Mouse (Mus musculus) kidney, postnatal 0 days (tissue): ENCODE measurements around the gene Srsf3. TPM values are rescaled to one million over a fixed set of nuclear protein-coding genes. Genes with fewer than 3 reads are reported as not detected.

ENCODE experiments used
- ATAC-seq: fragments of 200-750 bp; cut with Nextera tagmentation; replicated peaks from 2 replicates; pipeline ENCODE4 v1.8.0; 2017; ENCODE audit warnings: low read depth, moderate number of reproducible peaks, moderate TSS enrichment, moderate library complexity; ENCODE audit not compliant: low FRiP score
- DNase-seq: peaks from one replicate; pipeline ENCODE4 v3.0.0-alpha.2; 2016; ENCODE audit warnings: low spot score
- H3K27ac ChIP-seq: fragments of 300-500 bp; sonication (generic); 2 replicates; pipeline ENCODE4 v1.5.1; 2014; ENCODE audit warnings: mild to moderate bottlenecking
- H3K27me3 ChIP-seq: fragments of 300-500 bp; sonication (generic); 2 replicates; pipeline ENCODE4 v1.6.1; 2014; ENCODE audit warnings: low read length, mixed read lengths; ENCODE audit not compliant: insufficient read depth
- H3K36me3 ChIP-seq: fragments of 300-500 bp; sonication (generic); 2 replicates; pipeline ENCODE4 v1.6.1; 2014; ENCODE audit warnings: low read length, mixed read lengths; ENCODE audit not compliant: insufficient read depth
- H3K4me1 ChIP-seq: fragments of 300-500 bp; sonication (generic); replicated peaks from 2 replicates; pipeline ENCODE4 v1.6.1; 2014; ENCODE audit warnings: antibody characterized with exemption, low read length, mixed read lengths; ENCODE audit not compliant: insufficient read depth
- H3K4me2 ChIP-seq: fragments of 300-500 bp; sonication (generic); 2 replicates; pipeline ENCODE4 v1.6.1; 2014; ENCODE audit warnings: mild to moderate bottlenecking, low read length, moderate library complexity, mixed read lengths
- H3K4me3 ChIP-seq: fragments of 300-500 bp; sonication (generic); replicated peaks from 2 replicates; pipeline ENCODE4 v1.5.1; 2014; ENCODE audit warnings: low read depth, low read length
- H3K9ac ChIP-seq: fragments of 300-500 bp; sonication (generic); 2 replicates; pipeline ENCODE4 v1.6.1; 2014; ENCODE audit warnings: low read depth, low read length
- H3K9me3 ChIP-seq: fragments of 300-500 bp; sonication (generic); replicated peaks from 2 replicates; pipeline ENCODE4 v1.6.1; 2016; ENCODE audit warnings: low read length, inconsistent platforms, mixed read lengths
- CTCF ChIP-seq: IDR thresholded peaks from 2 replicates; pipeline ENCODE4 v1.5.1; 2016; ENCODE audit warnings: antibody characterized with exemption, low read depth, mild to moderate bottlenecking, moderate library complexity
- WGBS: fragments of 180-500 bp; shearing (Covaris S2); extraction: QIAGEN DNeasy Blood & Tissue Kit; methylation state at CpG from one replicate; pipeline ENCODE4 v1.1.7; 2014; 5-methylcytosine and 5-hydroxymethylcytosine counted together
- polyA plus RNA-seq: library from polyadenylated mRNA; unstranded; fragments of >200 nt; fragmentation: Nextera tagmentation; extraction: Ambion mirVana; gene quantifications from 2 replicates; pipeline ENCODE4 v1.2.1, GENCODE M21; 2015

The Srsf3 gene
- polyA plus RNA-seq, 1 experiment from 2014 or later = 456 TPM

DNA sequence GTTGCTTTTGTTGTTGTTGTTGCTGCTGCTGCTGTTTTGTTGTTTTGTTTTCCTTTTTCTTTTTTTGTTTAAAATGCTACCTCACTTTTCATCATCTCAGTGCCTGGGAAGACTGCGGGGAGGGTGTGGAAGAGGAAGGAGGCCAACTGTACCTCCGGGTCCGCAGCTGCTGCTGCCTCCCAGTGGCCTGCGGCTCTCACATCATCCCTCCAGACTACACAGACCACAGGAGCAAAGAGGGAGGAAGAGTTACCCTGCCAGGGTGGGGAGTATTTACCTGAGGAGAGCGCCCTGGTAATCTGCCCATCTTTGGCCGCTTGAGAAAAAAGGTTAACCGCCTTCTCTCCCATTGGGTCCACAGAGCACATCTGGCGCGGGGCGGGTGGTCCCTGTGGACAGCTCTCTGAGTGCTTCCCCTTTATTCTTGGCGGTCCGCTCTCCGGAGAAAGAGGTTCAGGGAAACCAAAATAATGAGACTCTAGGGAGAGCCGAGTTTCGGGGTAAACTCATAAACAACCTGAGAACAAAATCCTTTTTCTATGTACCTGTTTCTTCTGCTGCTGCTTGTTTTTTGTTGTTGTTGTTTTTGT lies 10.1 kb upstream of the Srsf3 start:
- WGBS = 27% methylated on average over 15 of the region's 15 CpGs
- DNase-seq = peak; percentile 71
- H3K36me3 ChIP-seq = no peaks in the 10 kb centered on the region
- no peaks in the 10 kb centered on the region for H3K27me3 ChIP-seq
- no peak overlapping the region for H3K4me3 ChIP-seq
- no peak for ATAC-seq
- peak; percentile 73 for TF ChIP-seq CTCF
- peak overlapping the region; percentile 47 for H3K4me2 ChIP-seq
- H3K27ac ChIP-seq = no peak overlapping the region
- H3K9ac ChIP-seq = no peak overlapping the region
- 0 out of 2 replicates have a peak, but pooled peaks cover 9% of the 10 kb centered on the region for H3K4me1 ChIP-seq
- H3K9me3 ChIP-seq = no peaks in the 10 kb centered on the region

DNA sequence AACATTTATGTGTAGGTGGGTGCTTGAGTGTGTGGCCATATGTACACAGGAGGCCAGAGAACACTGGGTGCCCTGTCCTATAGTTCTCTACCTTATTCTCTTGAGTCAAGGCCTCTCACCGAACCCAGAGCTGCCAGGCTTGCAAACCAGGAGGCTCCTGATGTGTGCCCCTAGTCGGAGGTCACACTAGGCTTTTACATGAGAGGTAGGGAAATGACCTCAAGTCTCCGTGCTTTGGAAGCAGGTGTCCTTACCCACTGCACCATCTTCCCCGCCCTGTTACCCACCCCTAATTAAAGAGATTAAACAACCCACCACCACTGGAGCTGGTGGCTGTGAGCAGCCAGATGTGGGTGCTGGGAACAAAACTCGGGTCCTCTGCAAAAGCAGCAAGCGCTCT lies 9.1 kb upstream of the Srsf3 start:
- no peak for TF ChIP-seq CTCF
- H3K36me3 ChIP-seq = no peaks in the 10 kb centered on the region
- H3K4me3 ChIP-seq = no peak overlapping the region
- H3K9me3 ChIP-seq = no peaks in the 10 kb centered on the region
- 88% methylated on average over 6 of the region's 6 CpGs for WGBS
- no peak overlapping the region for H3K4me2 ChIP-seq
- no peak overlapping the region for H3K27ac ChIP-seq
- no peak overlapping the region for H3K9ac ChIP-seq
- H3K4me1 ChIP-seq = 0 out of 2 replicates have a peak, but pooled peaks cover 9% of the 10 kb centered on the region
- ATAC-seq = no peak
- H3K27me3 ChIP-seq = no peaks in the 10 kb centered on the region
- no peak for DNase-seq

DNA sequence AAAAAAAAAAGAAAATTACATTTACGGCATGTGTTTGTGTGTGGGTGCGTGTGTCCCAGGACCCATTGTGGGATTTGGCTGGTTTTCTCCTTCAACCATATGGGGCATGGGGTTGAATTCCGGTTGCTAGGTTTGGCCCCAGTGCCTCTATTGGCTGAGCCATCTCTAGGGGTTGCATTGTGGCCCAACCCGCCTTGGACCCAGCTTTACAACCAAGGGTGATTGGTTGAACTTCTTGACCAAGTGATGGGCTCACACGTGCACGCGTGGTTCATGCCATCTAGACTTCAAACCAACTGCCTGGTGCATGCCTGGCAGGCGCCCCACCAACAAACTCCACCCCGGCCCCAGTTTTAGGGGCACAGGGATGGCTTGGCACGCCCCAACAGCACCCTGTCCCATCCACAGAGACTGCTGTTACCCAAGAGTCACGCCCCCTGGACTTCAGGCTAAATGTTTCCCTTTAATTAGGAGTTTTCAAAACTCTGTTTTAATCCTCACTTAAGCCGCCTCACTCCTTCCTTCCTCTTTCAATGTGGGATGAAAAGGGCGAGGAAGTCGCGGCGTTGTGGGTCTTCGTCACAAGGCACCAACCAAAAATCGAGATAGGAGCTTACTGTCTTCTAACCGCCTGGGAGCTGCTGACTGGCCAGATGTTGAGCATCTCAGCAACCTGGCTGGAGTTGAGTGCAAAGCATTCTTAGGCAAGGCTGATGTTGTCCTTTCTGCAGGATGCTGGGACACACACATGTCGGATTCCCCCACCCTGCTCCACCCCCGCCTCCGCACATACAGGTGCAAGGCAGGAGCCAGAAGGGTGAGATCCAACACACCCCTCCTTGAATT lies 8.2 kb upstream of the Srsf3 start:
- H3K9ac ChIP-seq = no peak overlapping the region
- ATAC-seq = no peak
- H3K27me3 ChIP-seq = no peaks in the 10 kb centered on the region
- WGBS = 60% methylated on average over 22 of the region's 22 CpGs
- no peak for TF ChIP-seq CTCF
- H3K27ac ChIP-seq = peak overlapping the region; percentile 62; the same call in 1 of the 2 replicates
- 0 out of 2 replicates have a peak, but pooled peaks cover 9% of the 10 kb centered on the region for H3K4me1 ChIP-seq
- H3K9me3 ChIP-seq = no peaks in the 10 kb centered on the region
- no peak for DNase-seq
- H3K4me2 ChIP-seq = no peak overlapping the region
- H3K36me3 ChIP-seq = no peaks in the 10 kb centered on the region
- H3K4me3 ChIP-seq = no peak overlapping the region

DNA sequence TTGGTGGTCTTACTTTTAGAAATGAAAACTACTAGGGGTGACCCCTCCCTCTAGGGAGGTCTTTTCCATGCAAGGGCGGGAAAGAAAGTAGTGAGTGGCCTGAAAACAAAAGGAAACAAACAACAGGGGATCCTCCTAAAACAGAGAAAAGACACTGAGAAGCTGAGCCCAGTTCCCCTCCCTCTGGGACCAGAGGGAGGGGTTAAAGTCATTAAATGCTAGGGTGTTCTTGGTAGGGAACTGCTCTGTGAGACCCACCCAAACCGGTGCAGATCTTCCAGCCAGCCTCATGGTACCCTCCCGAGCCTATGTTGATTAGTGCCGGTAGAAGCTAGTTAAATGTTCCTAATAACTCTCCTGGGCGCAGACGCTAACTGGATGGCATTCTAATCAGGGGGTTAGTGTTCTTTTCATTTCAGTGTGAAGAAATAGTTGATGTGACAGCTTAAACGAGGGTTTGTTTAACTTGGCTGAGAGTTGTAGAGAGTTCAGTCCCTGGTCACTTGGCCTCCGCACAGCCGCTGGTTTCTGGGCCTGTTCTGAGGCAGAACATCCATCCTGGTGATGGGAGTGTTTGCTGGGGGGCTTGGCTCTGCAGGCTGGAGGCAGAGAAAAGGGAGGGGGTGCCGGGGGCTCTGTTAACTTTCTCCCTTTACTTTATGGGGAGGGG lies 7.4 kb upstream of the Srsf3 start:
- Histone ChIP-seq H3K27ac (peak overlapping the region; percentile 62; the same call in 1 of the 2 replicates), H3K4me1 (0 out of 2 replicates have a peak, but pooled peaks cover 9% of the 10 kb centered on the region), H3K36me3 (no peaks in the 10 kb centered on the region), H3K4me3 (no peak overlapping the region), H3K4me2 (no peak overlapping the region), H3K27me3 (no peaks in the 10 kb centered on the region), H3K9me3 (no peaks in the 10 kb centered on the region), H3K9ac (no peak overlapping the region)
- TF ChIP-seq CTCF = no peak
- no peak for ATAC-seq
- peak; percentile 87 for DNase-seq
- WGBS = 27% methylated on average over 10 of the region's 10 CpGs

DNA sequence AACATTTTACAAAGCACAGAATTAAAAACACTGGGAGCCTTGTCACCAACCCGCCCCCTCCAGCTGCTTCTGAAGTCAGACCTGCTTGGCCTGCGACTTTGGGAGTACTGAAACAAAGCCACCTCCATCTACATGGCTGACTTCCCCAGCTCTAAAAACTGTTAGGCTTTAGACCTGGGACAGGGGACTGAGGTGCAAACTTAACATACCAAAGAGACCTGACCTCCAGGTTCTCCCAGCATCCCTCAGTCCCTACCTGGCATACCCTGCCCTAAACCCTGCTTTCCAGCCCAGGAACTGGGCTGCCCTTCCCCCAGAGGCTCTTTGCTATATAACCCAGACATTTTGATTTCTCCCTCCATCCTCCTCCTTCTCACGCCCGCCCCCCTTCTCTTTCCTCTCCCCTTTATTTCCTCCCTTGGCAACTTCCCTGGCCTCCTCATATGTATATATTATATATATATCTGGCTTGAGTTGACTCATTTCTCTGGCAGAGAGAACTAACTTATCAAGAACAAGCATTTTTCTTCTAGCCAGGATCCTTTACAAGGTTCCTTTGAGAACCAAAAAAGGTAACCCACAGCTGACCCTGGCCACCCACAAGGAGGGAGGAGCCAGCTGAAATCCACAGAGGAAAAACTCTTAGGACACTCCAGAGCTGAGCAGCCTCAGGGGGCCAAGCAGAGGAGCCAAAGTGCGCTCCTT lies 5.6 kb upstream of the Srsf3 start:
- H3K4me1 ChIP-seq = 0 out of 2 replicates have a peak, but pooled peaks cover 12% of the 10 kb centered on the region
- no peaks in the 10 kb centered on the region for H3K9me3 ChIP-seq
- DNase-seq (peak; percentile 54), ATAC-seq (no peak)
- no peaks in the 10 kb centered on the region for H3K27me3 ChIP-seq
- H3K4me3 ChIP-seq = no peak overlapping the region
- H3K36me3 ChIP-seq = no peaks in the 10 kb centered on the region
- WGBS = 44% methylated on average over 5 of the region's 5 CpGs
- no peak overlapping the region for H3K9ac ChIP-seq
- TF ChIP-seq CTCF = no peak
- peak overlapping the region; percentile 57; the same call in 1 of the 2 replicates for H3K27ac ChIP-seq
- H3K4me2 ChIP-seq = no peak overlapping the region
